Mouse (Mus musculus) ES-E14 (cell line): ENCODE data around the gene Zfpm1. TPM values are rescaled to one million over a fixed set of nuclear protein-coding genes. Genes with fewer than 3 reads are reported as not detected.
"Not testable (repeated sequence)": the region's sequence is repeated elsewhere in the genome, so short reads cannot be mapped to it uniquely, and the experiment has no call there.

Source experiments
- DNase-seq: peaks from one replicate; pipeline ENCODE4 v3.0.0-alpha.2; 2013; ENCODE audit warnings: low read depth, low spot score
- H3K27ac ChIP-seq: 2 replicates; pipeline ENCODE4 v1.5.1; 2012; ENCODE audit warnings: low read depth, mild to moderate bottlenecking, low read length, moderate library complexity, mixed read lengths; ENCODE audit not compliant: poor library complexity, insufficient read depth, severe bottlenecking
- H3K36me3 ChIP-seq: 2 replicates; pipeline ENCODE4 v1.6.1; 2012; ENCODE audit warnings: mild to moderate bottlenecking, low read length, moderate library complexity, mixed read lengths; ENCODE audit not compliant: control insufficient read depth, poor library complexity, insufficient read depth, severe bottlenecking
- H3K4me1 ChIP-seq, 2 experiments: fragments of 150-350 bp in 1 of 2; sonication (generic) in 1 of 2; 2 replicates each; pipeline ENCODE4 v1.6.1; 2012; ENCODE audit warnings: low read length in 2 of 2, mild to moderate bottlenecking in 1 of 2, mixed read lengths in 1 of 2; ENCODE audit not compliant: control insufficient read depth in 2 of 2, insufficient read depth in 2 of 2, poor library complexity in 1 of 2
- H3K4me3 ChIP-seq, 2 experiments: fragments of 150-350 bp in 1 of 2; sonication (generic) in 1 of 2; 2 replicates each; pipeline ENCODE4 v1.5.1; 2012; ENCODE audit warnings: low read length in 2 of 2, low read depth in 1 of 2, mild to moderate bottlenecking in 1 of 2, mixed read lengths in 1 of 2; ENCODE audit not compliant: insufficient read depth in 1 of 2, poor library complexity in 1 of 2, severe bottlenecking in 1 of 2
- H3K9ac ChIP-seq: 2 replicates; pipeline ENCODE4 v1.6.1; 2012; ENCODE audit warnings: low read depth, mild to moderate bottlenecking, low read length, mixed read lengths; ENCODE audit not compliant: poor library complexity, insufficient read depth, severe bottlenecking
- H3K9me3 ChIP-seq: fragments of 150-350 bp; sonication (generic); 2 replicates; pipeline ENCODE4 v1.6.1; 2012; ENCODE audit warnings: low read depth, mild to moderate bottlenecking, low read length; ENCODE audit not compliant: control insufficient read depth, insufficient read depth
- CHD2 ChIP-seq: IDR thresholded peaks from 2 replicates; pipeline ENCODE4 v1.6.1; 2014; ENCODE audit warnings: mild to moderate bottlenecking, low read depth, low read length, inconsistent platforms
- HCFC1 ChIP-seq: IDR thresholded peaks from 2 replicates; pipeline ENCODE4 v1.6.1; 2012; ENCODE audit warnings: low read length, inconsistent platforms, borderline replicate concordance; ENCODE audit not compliant: insufficient read depth
- MAFK ChIP-seq: IDR thresholded peaks from 2 replicates; pipeline ENCODE4 v1.6.1; 2014; ENCODE audit warnings: mild to moderate bottlenecking, low read depth, low read length, inconsistent platforms; ENCODE audit not compliant: insufficient read depth
- ZC3H11A ChIP-seq: IDR thresholded peaks from 2 replicates; pipeline ENCODE4 v1.6.1; 2012; ENCODE audit warnings: low read depth, mild to moderate bottlenecking, inconsistent platforms, low read length, borderline replicate concordance
- ZNF384 ChIP-seq: IDR thresholded peaks from 2 replicates; pipeline ENCODE4 v1.6.1; 2012; ENCODE audit warnings: low read depth, low read length, inconsistent platforms
- in situ Hi-C, 2 experiments: fragments of 600-800 bp; cut with MboI; formaldehyde crosslinking; loops; one replicate each; pipeline ENCODE4 v1.15.1; 2025; ENCODE audit warnings: low sequenced_read_pairs in 2 of 2, inconsistent platforms in 1 of 2; ENCODE audit not compliant: unreplicated experiment in 2 of 2
- total RNA-seq: library from RNA; depleted of rRNA; stranded (reverse); fragments of 300-350 nt; gene quantifications from 2 replicates; pipeline ENCODE4 v1.2.3, GENCODE M21; 2012

Zfpm1 gene
- total RNA-seq, 1 experiment: 8.5 TPM

DNA sequence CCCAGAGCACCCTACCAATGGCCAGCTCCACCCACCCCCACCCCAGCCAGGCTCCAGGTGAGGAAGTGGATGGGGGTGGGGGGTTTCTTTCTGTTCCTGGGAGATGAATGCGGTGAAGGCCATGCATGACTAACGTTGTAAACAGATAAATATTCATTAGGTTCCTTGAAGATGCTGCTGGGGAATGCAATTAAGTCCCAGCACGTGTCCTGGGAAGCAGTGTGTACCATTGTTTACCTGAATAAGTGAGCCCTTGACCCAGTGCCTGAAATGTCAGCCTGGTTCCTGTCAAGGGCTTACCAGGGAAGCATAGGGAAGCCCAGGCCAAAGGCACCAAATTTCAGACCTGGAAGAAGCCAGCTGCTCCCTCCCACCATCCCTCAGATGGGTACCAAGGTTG is 38.6 kb downstream of the Zfpm1 start:
- TF ChIP-seq MAFK (no peak), ZC3H11A (no peak), ZNF384 (no peak), CHD2 (no peak), HCFC1 (no peak)
- H3K4me3 ChIP-seq: no peak overlapping the region
- H3K9ac ChIP-seq: no peak overlapping the region
- peaks cover 2 to 48% of the 10 kb centered on the region in 2 experiments; a peak in 3 of 4 replicates for H3K4me1 ChIP-seq
- H3K9me3 ChIP-seq: no peaks in the 10 kb centered on the region
- DNase-seq: no peak
- in situ Hi-C loops: no loop called here
- no peaks in the 10 kb centered on the region for H3K36me3 ChIP-seq
- no peak overlapping the region for H3K27ac ChIP-seq

- DNase-seq: no peak
- Histone ChIP-seq H3K4me3 (no peak overlapping the region), H3K4me1 (peaks cover 2 to 47% of the 10 kb centered on the region in 2 experiments; a peak in 3 of 4 replicates), H3K9ac (0 out of 2 replicates have a peak overlapping the region, but pooled peaks have one; percentile 0), H3K9me3 (no peaks in the 10 kb centered on the region), H3K36me3 (no peaks in the 10 kb centered on the region), H3K27ac (no peak overlapping the region)
- TF ChIP-seq MAFK (no peak), ZNF384 (no peak), CHD2 (no peak), HCFC1 (no peak), ZC3H11A (no peak)
- in situ Hi-C loops: no loop called here
Measured at GRCm38 (mm10) chr8:122321455-122321921, 39.5 kb downstream of the Zfpm1 start.

GRCm38 (mm10) chr8:122322126-122322525 is 40.2 kb downstream of the Zfpm1 start:
- no peak overlapping the region for H3K4me3 ChIP-seq
- no peak overlapping the region for H3K27ac ChIP-seq

GRCm38 (mm10) chr8:122322792-122323191 is 40.9 kb downstream of the Zfpm1 start:
- H3K36me3 ChIP-seq: no peaks in the 10 kb centered on the region
- no peak for DNase-seq
- peaks cover 2 to 38% of the 10 kb centered on the region in 2 experiments; a peak in 3 of 4 replicates for H3K4me1 ChIP-seq
- no peak overlapping the region for H3K9ac ChIP-seq
- in situ Hi-C loops: no loop called here
- no peak overlapping the region for H3K27ac ChIP-seq
- TF ChIP-seq ZC3H11A (no peak), HCFC1 (no peak), CHD2 (no peak), MAFK (no peak)
- H3K4me3 ChIP-seq: no peak overlapping the region
- H3K9me3 ChIP-seq: no peaks in the 10 kb centered on the region

More at GRCm38 (mm10) chr8:122322126-122322525, 40.2 kb downstream of the Zfpm1 start:
- no peak for DNase-seq
- Histone ChIP-seq H3K9ac (no peak overlapping the region), H3K36me3 (no peaks in the 10 kb centered on the region), H3K4me1 (peaks cover 2 to 44% of the 10 kb centered on the region in 2 experiments; a peak in 3 of 4 replicates), H3K9me3 (no peaks in the 10 kb centered on the region)
- in situ Hi-C loops: no loop called here
- no peak for TF ChIP-seq HCFC1
- TF ChIP-seq ZNF384: no peak
- no peak for TF ChIP-seq MAFK
- no peak for TF ChIP-seq ZC3H11A
- TF ChIP-seq CHD2: no peak

- H3K4me3 ChIP-seq, H3K27ac ChIP-seq, H3K36me3 ChIP-seq, in situ Hi-C loops, H3K9me3 ChIP-seq, DNase-seq: not testable (repeated sequence)
- Histone ChIP-seq H3K4me1 (peaks cover 2 to 27% of the 10 kb centered on the region in 2 experiments; a peak in 3 of 4 replicates), H3K9ac (peak overlapping the region; percentile 46; the same call in 1 of the 2 replicates)
Measured at GRCm38 (mm10) chr8:122323951-122324402, 42.0 kb downstream of the Zfpm1 start.
